Mouse (Mus musculus) B cell, adult 2 months (primary cell): ENCODE measurements at regions not wholly inside any gene's neighbourhood (a gene's known extent, or its start where the extent isn't known, plus 50 kb on each side); places are given as distances from the start of the nearest gene placed in this dataset.

Experiments
- DNase-seq, 2 experiments: peaks; one replicate each; pipeline ENCODE4 v3.0.0; 2022

DNA sequence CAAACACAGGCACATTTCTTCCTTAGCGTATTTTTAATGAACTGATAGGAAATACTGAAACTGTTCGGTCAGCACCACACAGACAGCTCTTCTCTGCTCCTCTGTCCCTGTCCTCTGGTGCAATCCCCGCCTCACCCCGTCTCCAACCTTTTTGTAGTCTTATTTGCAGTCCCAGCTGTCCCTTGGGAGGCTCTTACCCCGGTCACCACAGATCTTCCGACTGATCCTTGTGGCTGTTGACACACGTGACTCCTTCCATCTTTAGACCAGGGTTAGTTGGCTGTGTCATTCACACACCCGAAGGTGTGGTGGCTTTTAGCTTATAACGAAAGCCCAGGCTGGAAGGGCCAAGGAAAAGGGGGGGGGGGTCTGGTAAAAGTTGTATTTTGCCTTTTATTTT lies 56.4 kb downstream of the Cyp26a1 start:
- DNase-seq, result no peak

- peak in 1 of 2 experiments; percentile 8 for DNase-seq
These were observed 57.8 kb downstream of the Cyp26a1 start for GRCm38 (mm10) chr19:37755372-37755771.

GRCm38 (mm10) chr19:37769376-37769775 lies 71.8 kb downstream of the Cyp26a1 start:
- DNase-seq, result no peak

DNA sequence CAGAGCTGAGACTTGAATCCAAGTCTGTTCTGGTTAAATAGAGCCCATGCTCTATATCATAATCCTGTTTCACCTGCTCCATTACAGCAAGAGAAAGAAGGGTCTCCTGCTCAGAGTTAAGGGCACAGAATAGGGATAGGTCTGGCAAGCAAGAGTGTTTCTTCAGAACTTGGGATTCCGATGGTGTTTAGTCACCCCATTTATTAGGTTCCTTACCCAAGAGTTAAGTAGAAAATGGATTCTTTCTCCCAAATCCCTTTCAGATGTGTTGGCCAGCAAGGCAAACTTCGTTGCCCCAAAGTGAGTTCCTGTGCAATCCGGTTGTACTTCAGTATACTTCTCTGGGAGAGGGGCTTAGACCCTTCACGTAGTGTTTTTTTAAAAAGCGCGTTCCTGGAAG lies 74.4 kb downstream of the Cyp26a1 start:
- no peak for DNase-seq

DNA sequence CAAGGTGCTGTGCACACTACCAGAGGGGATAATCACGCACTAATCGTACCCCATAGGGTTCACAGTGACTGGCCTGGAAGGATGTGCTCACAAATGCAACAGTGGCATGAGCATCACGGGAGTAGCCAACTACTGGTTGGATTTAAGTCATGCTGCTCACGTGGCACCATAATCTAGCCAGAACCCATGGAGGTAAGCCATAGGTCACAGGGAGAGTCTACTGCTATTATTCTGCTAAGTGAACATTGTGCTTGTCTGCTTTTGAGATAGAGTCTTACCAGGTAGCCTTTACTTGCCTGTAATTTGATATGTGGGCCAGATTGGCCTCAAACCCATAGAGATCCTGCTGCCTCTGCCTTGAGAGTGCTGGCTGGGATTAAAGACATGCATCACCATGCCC lies 77.0 kb downstream of the Cyp26a1 start:
- DNase-seq, result no peak

GRCm38 (mm10) chr19:37774966-37775365 lies 77.4 kb downstream of the Cyp26a1 start:
- DNase-seq, result no peak

- no peak for DNase-seq
These were observed 80.4 kb downstream of the Cyp26a1 start for GRCm38 (mm10) chr19:37777961-37778360.

DNA sequence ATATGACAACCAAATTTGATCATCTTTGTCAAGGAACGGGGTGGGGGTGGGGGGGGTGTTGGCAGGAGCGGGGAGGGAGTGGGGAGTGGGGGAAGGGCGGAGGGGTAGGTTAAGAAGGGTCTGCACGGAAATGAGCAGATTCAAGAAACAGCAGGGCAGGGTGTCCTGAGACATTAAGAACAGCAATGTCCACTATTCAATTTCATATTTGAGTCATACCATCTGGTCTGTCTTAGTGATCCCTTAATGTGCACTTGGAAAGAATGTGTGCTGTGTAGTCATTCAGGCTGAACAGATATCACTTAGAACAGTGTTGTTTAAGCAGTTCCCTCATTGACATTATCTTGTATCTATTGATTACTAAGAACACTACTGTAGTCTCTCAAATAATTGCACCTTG lies 81.0 kb downstream of the Cyp26a1 start:
- no peak for DNase-seq

DNA sequence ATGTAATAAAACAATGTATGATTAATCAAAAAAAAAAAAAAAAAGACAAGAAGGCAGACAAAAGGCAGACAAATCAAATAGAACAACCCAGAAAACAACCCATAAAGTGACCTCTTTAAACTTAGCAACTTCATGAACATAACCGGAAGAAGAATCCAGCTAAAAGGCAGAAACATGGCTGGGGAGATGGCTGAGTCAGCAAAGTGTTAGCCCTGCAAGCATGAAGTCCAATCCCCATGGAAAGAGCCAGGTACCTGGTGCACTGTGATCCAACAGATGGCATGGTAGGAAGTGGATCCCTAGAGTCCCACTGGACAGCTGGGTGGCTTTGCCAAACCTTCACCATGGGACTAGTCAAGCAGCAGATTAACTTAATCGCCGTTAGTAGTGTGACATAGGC lies 90.9 kb downstream of the Cyp26a1 start:
- no peak for DNase-seq

- no peak for DNase-seq
These were observed 92.1 kb downstream of the Cyp26a1 start for GRCm38 (mm10) chr19:37789576-37790180.

DNA sequence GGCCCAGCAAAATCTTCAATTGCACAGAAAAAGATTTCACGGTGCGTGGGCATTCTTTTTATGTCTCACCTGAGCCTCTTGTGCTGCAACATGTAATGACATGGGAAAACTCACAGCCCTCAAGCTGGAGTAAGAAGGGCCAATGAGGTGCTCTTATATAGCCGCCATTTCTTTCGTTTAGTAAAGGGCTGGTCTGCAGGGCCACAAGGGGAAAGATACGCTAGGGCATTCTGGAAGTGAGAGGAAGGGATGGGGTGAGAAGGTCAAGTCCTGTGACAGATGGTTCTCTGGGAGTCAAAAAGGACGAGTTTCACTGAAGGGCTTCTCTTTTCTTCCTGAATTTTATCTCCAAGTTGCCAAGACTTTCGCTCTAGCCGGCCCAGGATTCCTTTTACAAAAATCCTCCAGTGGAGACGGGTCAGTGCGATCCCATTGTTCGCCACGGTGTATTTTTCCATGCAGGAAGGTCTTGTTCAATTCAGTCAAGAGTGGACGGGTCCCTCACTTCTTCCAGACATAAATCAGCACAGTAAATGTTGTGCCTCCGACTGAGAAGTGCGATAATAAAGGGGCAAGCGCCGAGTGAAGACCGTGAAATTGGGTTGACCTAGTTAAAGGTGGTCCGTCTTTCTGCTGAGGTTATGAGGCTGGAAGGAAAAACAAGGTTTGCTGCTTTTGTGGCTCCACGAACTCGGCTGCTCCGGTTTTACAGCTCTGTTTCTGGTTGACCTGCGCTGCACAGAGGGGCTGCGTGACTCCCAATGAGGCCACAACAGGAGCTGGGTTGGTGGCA lies 92.9 kb downstream of the Cyp26a1 start:
- DNase-seq, result no peak

DNA sequence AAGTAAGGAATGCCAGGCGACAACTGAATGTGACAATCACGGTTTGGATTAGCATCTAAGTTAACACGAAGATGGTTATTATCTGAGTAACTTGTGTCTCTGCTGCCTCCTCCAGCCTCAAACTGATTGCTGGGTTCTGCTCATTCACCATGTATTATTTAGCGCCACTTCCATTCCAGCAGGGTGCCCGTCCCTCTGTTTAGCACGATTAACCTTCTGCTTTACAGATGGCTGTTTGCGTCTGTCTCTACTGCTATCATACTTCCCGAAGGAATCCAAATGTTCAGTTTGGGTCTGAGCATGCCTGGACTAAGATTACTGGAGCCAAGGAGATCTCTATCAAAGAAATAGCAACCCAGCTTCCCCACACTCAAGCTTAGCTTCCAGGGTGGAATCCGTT lies 95.6 kb downstream of the Cyp26a1 start:
- no peak for DNase-seq

GRCm38 (mm10) chr19:37795552-37796343 lies 98.2 kb downstream of the Cyp26a1 start:
- no peak for DNase-seq

GRCm38 (mm10) chr19:37800161-37800660 lies 102.6 kb downstream of the Cyp26a1 start:
- DNase-seq, result no peak

DNA sequence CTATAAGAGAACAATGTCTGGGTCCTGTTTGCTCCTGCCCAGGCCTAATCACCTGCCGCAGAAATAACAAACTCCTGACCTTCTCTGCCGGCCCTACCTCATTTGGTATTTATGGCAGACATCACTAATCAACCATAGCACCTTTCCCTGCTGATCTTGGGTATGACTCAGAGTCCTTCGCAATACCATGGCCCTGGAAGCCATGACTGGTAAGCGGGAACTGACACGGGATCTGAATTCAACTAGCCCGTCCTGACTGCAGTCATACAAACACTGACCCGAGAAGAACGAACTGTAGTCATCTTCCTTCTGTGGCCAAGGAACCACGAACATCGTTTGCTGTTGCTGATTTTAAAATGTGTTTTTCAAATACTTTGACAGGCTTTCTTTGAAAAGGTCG lies 112.1 kb downstream of the Cyp26a1 start:
- DNase-seq, result no peak

GRCm38 (mm10) chr19:37814089-37815073 lies 116.8 kb downstream of the Cyp26a1 start:
- peak; percentile 61 to 67 for DNase-seq

GRCm38 (mm10) chr19:37815627-37816026 lies 118.0 kb downstream of the Cyp26a1 start:
- DNase-seq, result no peak

DNA sequence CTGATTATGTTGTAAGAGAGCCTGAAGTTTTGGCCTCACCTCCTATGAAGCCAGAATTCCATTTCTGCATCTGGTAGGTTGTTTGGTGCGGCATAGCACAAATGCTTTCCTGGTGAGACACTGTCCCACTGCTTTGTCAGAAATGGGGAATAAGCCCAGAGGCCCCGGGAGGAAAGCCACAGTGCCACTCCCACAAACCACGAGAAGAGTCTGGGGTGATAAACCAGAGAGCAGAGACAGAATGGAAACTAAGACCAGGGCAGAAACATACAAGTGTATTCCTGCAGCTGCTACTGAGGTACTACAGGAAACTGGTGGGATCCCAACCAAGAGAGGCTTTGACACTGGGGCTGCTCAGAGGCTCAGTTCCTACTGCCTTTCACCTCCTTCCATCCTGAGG lies 123.6 kb downstream of the Cyp26a1 start:
- no peak for DNase-seq

DNA sequence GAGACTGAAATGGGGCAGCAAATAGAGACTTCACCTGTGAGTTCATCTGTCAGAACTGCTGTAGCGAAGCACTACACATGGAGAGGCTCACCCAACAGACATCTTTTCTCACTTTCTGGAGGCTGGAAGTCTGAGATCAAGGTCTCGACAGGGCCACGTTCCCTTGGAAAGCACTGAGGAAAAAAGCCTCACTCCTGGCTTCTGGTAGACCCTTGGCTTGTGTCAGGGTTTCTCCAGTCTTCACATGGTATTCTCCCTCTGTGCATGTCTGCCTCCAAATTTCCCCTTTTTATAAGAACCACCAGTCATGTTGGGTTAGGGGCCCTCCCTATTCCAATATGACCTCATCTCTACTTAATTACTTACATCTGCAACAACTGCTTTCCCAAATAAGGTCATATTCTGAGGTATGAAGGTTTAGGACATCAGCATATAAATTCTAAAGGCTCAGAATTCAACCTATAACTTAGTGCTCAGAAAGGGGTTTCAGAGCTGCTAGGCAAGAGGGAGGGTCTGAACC lies 124.1 kb downstream of the Cyp26a1 start:
- no peak for DNase-seq

GRCm38 (mm10) chr19:37824155-37824554 lies 126.6 kb downstream of the Cyp26a1 start:
- DNase-seq, result no peak

GRCm38 (mm10) chr19:37831406-37831805 lies 133.8 kb downstream of the Cyp26a1 start:
- no peak for DNase-seq

DNA sequence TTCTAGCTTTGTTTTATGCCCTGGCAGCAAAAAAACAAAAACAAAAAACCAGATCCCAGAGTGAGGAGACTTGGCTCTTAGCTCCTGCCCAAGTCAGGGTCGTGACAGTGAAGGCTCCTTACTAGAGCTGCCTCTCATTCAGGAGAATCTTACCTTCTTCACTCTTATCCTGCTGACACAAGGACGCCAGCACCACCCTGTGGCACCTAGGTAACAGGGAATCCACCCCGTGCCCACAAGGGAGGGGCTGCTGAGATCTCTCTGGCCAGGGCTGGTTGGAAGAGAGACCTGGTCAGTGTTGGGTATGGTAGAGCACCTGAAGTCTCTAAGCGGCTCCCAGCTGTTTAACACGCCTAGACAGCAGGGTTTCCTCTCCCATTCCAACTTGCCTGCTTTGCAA lies 139.3 kb downstream of the Cyp26a1 start:
- DNase-seq, result peak in 1 of 2 experiments; percentile 18
